Mouse (Mus musculus) CD4-positive, CD25-positive, alpha-beta regulatory T cell, adult 2 months (primary cell): ENCODE measurements at regions not wholly inside any gene's neighbourhood (a gene's known extent, or its start where the extent isn't known, plus 50 kb on each side); places are given as distances from the start of the nearest gene placed in this dataset.
A peak's percentile ranks its signal among the peaks of the same experiment; 100 is the strongest.

Experiments used
- DNase-seq: peaks from one replicate; pipeline ENCODE4 v3.0.0-alpha.2; 2012; ENCODE audit warnings: low read depth, low spot score

GRCm38 (mm10) chr11:117413133-117413532 is 71.0 kb upstream of the Gm11733 start:
- no peak for DNase-seq

- no peak for DNase-seq
Measured at GRCm38 (mm10) chr11:117413942-117414705, 70.0 kb upstream of the Gm11733 start.

GRCm38 (mm10) chr11:117414871-117415323 is 69.3 kb upstream of the Gm11733 start:
- DNase-seq, result peak; percentile 60

DNA sequence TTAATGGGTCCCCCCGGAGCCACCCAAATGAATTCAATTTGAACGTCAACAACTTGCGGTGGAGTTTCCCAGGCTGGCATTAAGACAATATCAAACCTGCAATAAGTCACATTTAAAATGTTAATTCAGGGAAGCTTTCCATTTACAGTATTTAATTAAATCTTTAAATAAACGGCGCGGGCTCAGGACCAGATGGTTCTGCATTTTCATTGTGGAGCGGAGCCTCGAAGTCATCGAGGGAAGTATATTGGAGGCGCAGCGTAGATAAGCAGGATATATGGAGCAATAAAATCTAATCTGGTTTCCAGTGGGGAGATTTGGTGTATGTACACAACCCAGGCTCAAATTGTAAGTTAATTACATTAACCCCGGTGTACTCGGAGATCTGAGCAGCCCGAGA is 68.7 kb upstream of the Gm11733 start:
- no peak for DNase-seq

GRCm38 (mm10) chr11:117415955-117416354 is 68.2 kb upstream of the Gm11733 start:
- DNase-seq, result peak; percentile 49

GRCm38 (mm10) chr11:117416984-117417670 is 67.0 kb upstream of the Gm11733 start:
- DNase-seq, result peak; percentile 18

- DNase-seq, result no peak
Measured at GRCm38 (mm10) chr11:117417959-117418574, 66.1 kb upstream of the Gm11733 start.

DNA sequence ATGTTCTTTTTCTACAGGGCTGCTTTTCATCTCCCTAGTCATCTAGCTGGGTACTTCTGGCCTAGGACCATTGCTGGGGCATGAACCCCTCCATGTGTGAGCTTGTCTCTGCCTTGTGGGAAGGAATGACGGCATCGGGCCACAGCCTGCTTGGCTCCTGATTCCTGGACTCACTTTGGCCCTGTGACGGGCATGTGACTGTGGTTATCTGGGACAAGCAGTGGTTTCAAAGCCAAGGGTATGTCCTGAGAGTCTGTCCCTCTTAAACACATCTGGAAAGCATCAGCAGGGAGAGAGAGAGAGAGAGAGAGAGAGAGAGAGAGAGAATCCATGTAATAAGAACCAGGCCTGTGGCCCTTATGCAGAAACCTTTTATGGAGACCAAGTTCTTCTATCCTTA is 65.2 kb upstream of the Gm11733 start:
- DNase-seq, result no peak

GRCm38 (mm10) chr11:117419351-117419969 is 64.7 kb upstream of the Gm11733 start:
- no peak for DNase-seq

GRCm38 (mm10) chr11:117422713-117423112 is 61.5 kb upstream of the Gm11733 start:
- peak; percentile 26 for DNase-seq

DNA sequence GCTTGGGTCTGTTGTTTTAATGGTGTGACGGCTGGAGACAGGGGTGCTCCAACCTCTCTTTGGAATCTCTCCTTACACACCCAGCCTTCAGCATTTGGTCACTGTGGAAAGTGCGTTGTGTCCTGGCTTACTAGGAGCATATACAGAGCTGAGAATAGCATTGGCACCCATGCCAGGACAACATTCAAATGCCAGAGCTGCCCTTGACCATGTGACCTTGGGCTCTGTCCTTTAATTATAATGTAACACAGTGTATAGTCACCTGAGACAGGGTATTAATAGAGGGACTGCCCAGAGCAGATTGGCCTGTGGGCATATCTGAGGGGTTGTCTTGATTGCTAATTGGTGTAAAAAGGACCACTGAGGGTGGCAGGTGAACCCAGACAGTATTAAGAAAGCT is 60.7 kb upstream of the Gm11733 start:
- DNase-seq, result no peak

DNA sequence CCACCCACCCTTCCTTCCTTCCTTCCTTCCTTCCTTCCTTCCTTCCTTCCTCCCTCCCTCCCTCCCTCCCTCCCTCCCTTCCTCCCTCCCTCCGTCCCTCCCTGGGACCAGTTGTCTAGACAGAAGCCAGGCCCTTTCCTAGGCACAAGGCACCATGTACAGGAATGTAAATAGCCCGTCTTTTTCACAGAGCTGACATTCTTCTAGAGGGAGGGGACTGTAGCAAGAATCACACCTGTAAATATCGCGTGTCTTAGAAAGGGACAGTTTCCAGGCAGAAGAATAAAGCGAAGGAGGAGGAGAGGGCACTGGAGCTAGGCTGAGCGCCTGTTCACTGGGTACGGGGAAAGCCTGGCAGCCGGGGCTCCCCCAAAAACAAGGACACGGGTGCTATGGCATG is 58.7 kb upstream of the Gm11733 start:
- no peak for DNase-seq

- DNase-seq, result peak; percentile 36
Measured at GRCm38 (mm10) chr11:117425927-117426326, 58.2 kb upstream of the Gm11733 start.

DNA sequence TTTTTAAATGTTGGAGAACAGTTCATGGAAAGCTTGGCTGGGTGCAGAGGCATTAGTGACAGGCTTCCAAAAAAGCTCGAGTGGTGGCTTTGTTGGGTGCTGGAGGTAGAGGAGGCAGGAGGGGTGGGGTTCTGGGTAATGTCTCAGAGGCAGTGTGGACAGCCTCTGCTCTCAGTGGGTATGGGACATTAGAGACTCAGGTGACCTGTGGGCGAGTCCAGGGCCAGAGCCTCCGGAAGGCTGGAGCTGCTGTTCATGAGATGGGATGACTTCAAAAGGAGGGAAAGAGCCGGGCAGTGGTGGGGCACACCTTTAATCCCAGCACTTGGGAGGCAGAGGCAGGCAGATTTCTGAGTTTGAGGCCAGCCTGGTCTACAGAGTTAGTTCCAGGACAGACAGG is 57.5 kb upstream of the Gm11733 start:
- DNase-seq, result no peak

- no peak for DNase-seq
Measured at GRCm38 (mm10) chr11:117427808-117428510, 56.2 kb upstream of the Gm11733 start.

- DNase-seq, result no peak
Measured at GRCm38 (mm10) chr11:117429326-117429752, 54.8 kb upstream of the Gm11733 start.

- DNase-seq, result no peak
Measured at GRCm38 (mm10) chr11:117429894-117430293, 54.3 kb upstream of the Gm11733 start.

GRCm38 (mm10) chr11:117434056-117434455 is 50.1 kb upstream of the Gm11733 start:
- peak; percentile 36 for DNase-seq
